ENCODE assay signal across 8 mouse cellular contexts in the genomic region with DNA sequence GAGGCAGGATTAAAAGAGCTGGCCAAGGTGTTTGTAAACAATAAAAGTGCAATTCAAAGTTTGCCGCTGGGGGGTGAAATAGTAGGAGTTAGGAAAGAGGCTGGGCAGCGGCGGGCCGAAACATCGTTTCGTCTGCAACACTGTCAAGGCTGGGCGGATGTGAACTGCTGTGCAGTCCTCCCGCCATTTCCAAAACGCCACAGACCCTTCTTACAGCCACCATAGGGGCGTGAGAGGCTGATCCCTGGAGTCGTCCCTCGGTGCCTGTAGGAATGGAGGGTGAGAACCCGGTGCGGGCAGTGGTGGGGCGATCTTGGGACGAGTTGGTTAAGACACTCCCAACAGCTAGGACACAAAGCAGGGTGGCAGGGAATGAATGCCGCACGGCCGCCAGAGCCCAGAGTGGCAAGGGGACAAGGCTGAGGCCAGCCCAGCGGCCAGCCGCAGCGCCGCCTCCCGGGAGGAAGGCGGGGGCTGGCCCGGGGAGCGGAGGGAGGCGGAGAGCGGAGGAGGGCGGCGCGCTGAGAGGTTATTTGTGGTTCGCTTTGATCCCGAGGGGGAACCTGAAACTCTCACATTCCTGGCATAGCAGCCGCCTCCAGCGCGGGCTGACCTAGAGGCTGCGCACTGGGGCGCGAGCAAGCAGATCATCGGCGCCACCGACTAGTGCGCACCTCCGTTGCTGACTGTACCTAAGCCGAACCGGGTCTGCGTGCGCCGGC. TPM values are rescaled to one million over a fixed set of nuclear protein-coding genes. Genes with fewer than 3 reads are reported as not detected.
A peak's percentile ranks its signal among the peaks of the same experiment; 100 is the strongest.
DNase-seq lines count a peak whose midpoint lies in the region; ATAC-seq lines count a peak whose summit lies in the region.

No protein-coding gene starts in this region.

- peak overlapping the region; percentile 91 for H3K4me3 ChIP-seq in embryonic facial prominence, embryonic 13.5 days
- peak overlapping the region; percentile 96 for H3K4me3 ChIP-seq in limb, embryonic 13.5 days
- peak overlapping the region; percentile 90 for H3K4me3 ChIP-seq in midbrain, embryonic 14.5 days (replicated peaks; ENCODE audit: low read depth, low read length)

- under 1% methylated on average over 48 of the region's 50 CpGs for WGBS in embryonic facial prominence, embryonic 13.5 days
- WGBS in limb, embryonic 13.5 days = under 1% methylated on average over 50 of the region's 50 CpGs
- under 1% methylated on average over 49 of the region's 50 CpGs for WGBS in midbrain, embryonic 14.5 days

- peak; percentile 89 for ATAC-seq in embryonic facial prominence, embryonic 13.5 days (ENCODE audit: insufficient number of reproducible peaks, insufficient read depth, low FRiP score, low TSS enrichment, low read depth)
- ATAC-seq in limb, embryonic 13.5 days (ENCODE audit: low FRiP score, low read depth) = peak; percentile 89
- peak; percentile 86 for ATAC-seq in midbrain, embryonic 14.5 days (ENCODE audit: low FRiP score, low TSS enrichment)

- H3K9me3 ChIP-seq in embryonic facial prominence, embryonic 13.5 days = no peaks in the 10 kb centered on the region
- H3K9me3 ChIP-seq in limb, embryonic 13.5 days = no peaks in the 10 kb centered on the region
- no peaks in the 10 kb centered on the region for H3K9me3 ChIP-seq in midbrain, embryonic 14.5 days (ENCODE audit: control insufficient read depth, low read length)

- peaks cover 65% of the 10 kb centered on the region for H3K4me1 ChIP-seq in embryonic facial prominence, embryonic 13.5 days
- peaks cover 63% of the 10 kb centered on the region for H3K4me1 ChIP-seq in limb, embryonic 13.5 days
- H3K4me1 ChIP-seq in midbrain, embryonic 14.5 days (ENCODE audit: control insufficient read depth, insufficient read depth, low read length) = peaks cover 41% of the 10 kb centered on the region

- peak overlapping the region; percentile 99 for H3K9ac ChIP-seq in embryonic facial prominence, embryonic 13.5 days
- H3K9ac ChIP-seq in limb, embryonic 13.5 days = peak overlapping the region; percentile 99
- peak overlapping the region; percentile 99 for H3K9ac ChIP-seq in midbrain, embryonic 14.5 days (replicated peaks; ENCODE audit: low read length)

- peak overlapping the region; percentile 98 for H3K27ac ChIP-seq in embryonic facial prominence, embryonic 13.5 days
- peak overlapping the region; percentile 99 for H3K27ac ChIP-seq in limb, embryonic 13.5 days
- H3K27ac ChIP-seq in midbrain, embryonic 14.5 days (replicated peaks; ENCODE audit: low read depth, low read length) = peak overlapping the region; percentile 98

- peak overlapping the region; percentile 86 for H3K4me2 ChIP-seq in embryonic facial prominence, embryonic 13.5 days
- H3K4me2 ChIP-seq in limb, embryonic 13.5 days (replicated peaks) = peak overlapping the region; percentile 74
- H3K4me2 ChIP-seq in midbrain, embryonic 14.5 days (ENCODE audit: low read length) = peak overlapping the region; percentile 70

- DNase-seq in spleen, adult 18-20 months = peak; percentile 37 to 39
- no peak for DNase-seq in spleen, adult 12 weeks (ENCODE audit: low spot score)
- peak; percentile 95 to 96 for DNase-seq in heart, adult 9 months (ENCODE audit: low spot score in 2 of 2)
- peak; percentile 98 for DNase-seq in kidney, adult 9 months
- DNase-seq in midbrain, embryonic 14.5 days = peak; percentile 94
- DNase-seq in spleen, postnatal 36 days (ENCODE audit: low spot score in 2 of 2) = peak; percentile 31 to 33

- H3K27me3 ChIP-seq in embryonic facial prominence, embryonic 13.5 days = no peaks in the 10 kb centered on the region
- H3K27me3 ChIP-seq in limb, embryonic 13.5 days = no peaks in the 10 kb centered on the region
- H3K27me3 ChIP-seq in midbrain, embryonic 14.5 days (ENCODE audit: control insufficient read depth, insufficient read depth, low read length) = no peaks in the 10 kb centered on the region

- peaks cover 25% of the 10 kb centered on the region for H3K36me3 ChIP-seq in embryonic facial prominence, embryonic 13.5 days
- peaks cover 26% of the 10 kb centered on the region for H3K36me3 ChIP-seq in limb, embryonic 13.5 days
- peaks cover 26% of the 10 kb centered on the region for H3K36me3 ChIP-seq in midbrain, embryonic 14.5 days (ENCODE audit: control insufficient read depth, insufficient read depth, low read length)

RNA-seq across cellular contexts. Expression of a gene that starts 0.9 kb away (rescaled TPM):
- polyA plus RNA-seq in embryonic facial prominence, embryonic 13.5 days (2015; fragmentation: Nextera tagmentation; extraction: Ambion mirVana) = 54.0 and 55.8 TPM in 2 replicates
- 66.8 and 71.3 TPM in 2 replicates for polyA plus RNA-seq in limb, embryonic 13.5 days (2015; fragmentation: Nextera tagmentation; extraction: Ambion mirVana)
- 61.0 and 77.7 TPM in 2 replicates for polyA plus RNA-seq in midbrain, embryonic 14.5 days (2014; fragmentation: Nextera tagmentation; extraction: Ambion mirVana)
